Mouse (Mus musculus): ENCODE data around the gene Spock2. TPM values are rescaled to one million over a fixed set of nuclear protein-coding genes. Genes with fewer than 3 reads are reported as not detected.

Spock2 gene
- total and polyA plus RNA-seq, 3 experiments: 0.10 to 0.13 TPM; not detected in 1

- in situ Hi-C loops (cut with MboI; ENCODE audit: low pct_ligation_motif_present, low pct_unique_long_range_greater_than_20kb, low sequenced_read_pairs) (no loop called here), dilution Hi-C loops (cut with MboI; ENCODE audit: extremely low pct_ligation_motif_present, extremely low pct_unique_long_range_greater_than_20kb, low sequenced_read_pairs) (no loop called here)
- Histone ChIP-seq H3K9ac (ENCODE audit: insufficient read depth, low read depth) (no peak overlapping the region), H3K4me3 (replicated peaks in 1 of 3; ENCODE audit: low read depth in 2 of 3, low read length in 2 of 3, poor library complexity in 1 of 3) (no peak overlapping the region), H3K27ac (ENCODE audit: insufficient read depth, low read depth) (no peak overlapping the region), H3K9me3 (replicated peaks; ENCODE audit: low read length) (peaks cover 10% of the 10 kb centered on the region), H3K4me1 (ENCODE audit: control insufficient read depth in 1 of 2, insufficient read depth in 2 of 2) (no peaks in the 10 kb centered on the region), H3K36me3 (replicated peaks in 1 of 2; ENCODE audit: control insufficient read depth in 1 of 2, insufficient read depth in 1 of 2, low read length in 1 of 2) (peaks cover 0 to 9% of the 10 kb centered on the region in 2 experiments), H3K79me2 (replicated peaks; ENCODE audit: control insufficient read depth, extremely low read depth, insufficient read depth, poor library complexity, severe bottlenecking) (no peaks in the 10 kb centered on the region), H3K4me2 (ENCODE audit: insufficient read depth, low read depth, poor library complexity, severe bottlenecking) (no peak overlapping the region), H3K27me3 (replicated peaks) (peaks cover 7% of the 10 kb centered on the region)
- no peak for DNase-seq (ENCODE audit: extremely low read depth)
- TF ChIP-seq POLR2AphosphoS2 (IDR thresholded peaks at IDR 0.05; ENCODE audit: low read depth, low read length) (no peak), ZMIZ1 (IDR thresholded peaks at IDR 0.05; ENCODE audit: low read depth, low read length) (no peak), EP300 (IDR thresholded peaks at IDR 0.05; ENCODE audit: low read length) (no peak), SIN3A (IDR thresholded peaks at IDR 0.05; ENCODE audit: low read length) (no peak), CHD1 (IDR thresholded peaks at IDR 0.05; ENCODE audit: low read depth, low read length) (no peak), UBTF (IDR thresholded peaks at IDR 0.05; ENCODE audit: low read depth, low read length) (no peak), USF2 (conservative IDR thresholded peaks at IDR 0.05; ENCODE audit: low read depth, low read length) (no peak), GABPA (IDR thresholded peaks at IDR 0.05; ENCODE audit: insufficient replicate concordance, low read depth, low read length) (no peak), TCF12 (IDR thresholded peaks at IDR 0.05; ENCODE audit: low read depth, low read length) (no peak), HCFC1 (IDR thresholded peaks at IDR 0.05; ENCODE audit: low read depth, low read length) (no peak), TBP (conservative IDR thresholded peaks at IDR 0.05; ENCODE audit: low read depth, low read length) (no peak), E2F4 (IDR thresholded peaks at IDR 0.05; ENCODE audit: insufficient replicate concordance, low read depth, low read length) (no peak), POLR2A (IDR thresholded peaks at IDR 0.05; ENCODE audit: low read depth, low read length) (no peak), MAX (IDR thresholded peaks at IDR 0.05; ENCODE audit: low read length) (no peak), JUN (IDR thresholded peaks at IDR 0.05; ENCODE audit: insufficient read depth, low read depth, low read length) (no peak), MAZ (IDR thresholded peaks at IDR 0.05; ENCODE audit: low read depth, low read length) (no peak), MEF2A (IDR thresholded peaks at IDR 0.05; ENCODE audit: borderline replicate concordance, low read depth, low read length) (no peak)
Observed at GRCm38 (mm10) chr10:60106531-60107186, 640 bp downstream of the Spock2 start.

DNA sequence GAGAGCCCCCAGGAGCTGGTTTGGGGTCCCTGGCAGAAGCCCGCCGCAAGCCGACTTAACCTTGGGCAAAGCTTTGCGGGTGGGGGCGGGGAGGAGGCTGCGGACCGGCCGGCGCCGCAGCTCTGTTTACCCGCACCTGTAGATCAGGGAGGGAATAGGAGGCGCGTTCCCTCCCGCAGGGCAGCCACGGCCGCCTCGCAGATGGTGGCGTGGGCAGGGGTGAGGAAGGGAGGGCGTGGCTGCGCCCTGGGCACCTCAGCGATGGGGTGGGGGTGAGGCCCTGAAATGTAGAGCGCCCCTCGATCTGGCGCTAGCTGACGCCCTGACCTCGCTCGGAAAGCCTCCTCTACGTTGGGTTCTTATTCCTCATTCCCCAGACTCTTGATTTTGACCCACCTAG is 1.4 kb downstream of the Spock2 start:
- Histone ChIP-seq H3K4me2 (ENCODE audit: insufficient read depth, low read depth, poor library complexity, severe bottlenecking) (no peak overlapping the region), H3K9me3 (replicated peaks; ENCODE audit: low read length) (peaks cover 10% of the 10 kb centered on the region), H3K4me3 (replicated peaks in 1 of 3; ENCODE audit: low read depth in 2 of 3, low read length in 2 of 3, poor library complexity in 1 of 3) (no peak overlapping the region), H3K9ac (ENCODE audit: insufficient read depth, low read depth) (no peak overlapping the region), H3K27me3 (replicated peaks) (peaks cover 9% of the 10 kb centered on the region), H3K36me3 (replicated peaks in 1 of 2; ENCODE audit: control insufficient read depth in 1 of 2, insufficient read depth in 1 of 2, low read length in 1 of 2) (peaks cover 0 to 9% of the 10 kb centered on the region in 2 experiments), H3K79me2 (replicated peaks; ENCODE audit: control insufficient read depth, extremely low read depth, insufficient read depth, poor library complexity, severe bottlenecking) (no peaks in the 10 kb centered on the region), H3K27ac (ENCODE audit: insufficient read depth, low read depth) (no peak overlapping the region), H3K4me1 (ENCODE audit: control insufficient read depth in 1 of 2, insufficient read depth in 2 of 2) (no peaks in the 10 kb centered on the region)
- TF ChIP-seq POLR2A (IDR thresholded peaks at IDR 0.05; ENCODE audit: low read depth, low read length) (no peak), JUN (IDR thresholded peaks at IDR 0.05; ENCODE audit: insufficient read depth, low read depth, low read length) (no peak), MAX (IDR thresholded peaks at IDR 0.05; ENCODE audit: low read length) (no peak), SMC3 (IDR thresholded peaks at IDR 0.05; ENCODE audit: low read depth, low read length) (no peak), MXI1 (IDR thresholded peaks at IDR 0.05; ENCODE audit: low read depth, low read length) (no peak), USF1 (IDR thresholded peaks at IDR 0.05; ENCODE audit: low read depth, low read length) (no peak), NELFE (IDR thresholded peaks at IDR 0.05; ENCODE audit: low read depth, low read length) (no peak)
- DNase-seq (ENCODE audit: extremely low read depth): no peak
- dilution Hi-C loops (cut with MboI; ENCODE audit: extremely low pct_ligation_motif_present, extremely low pct_unique_long_range_greater_than_20kb, low sequenced_read_pairs): no loop called here
- in situ Hi-C loops (cut with MboI; ENCODE audit: low pct_ligation_motif_present, low pct_unique_long_range_greater_than_20kb, low sequenced_read_pairs): no loop called here

All from CH12.LX (cell line).